Mouse (Mus musculus) CH12.LX (cell line): Measurements from ENCODE around the gene C1qc. TPM values are rescaled to one million over a fixed set of nuclear protein-coding genes. Genes with fewer than 3 reads are reported as not detected.

Experiments used
- DNase-seq: peaks from one replicate; pipeline ENCODE4 v3.0.0-alpha.2; 2013; ENCODE audit errors: extremely low read depth
- H3K27ac ChIP-seq: 2 replicates; pipeline ENCODE4 v1.5.1; 2012; ENCODE audit warnings: low read depth, mild to moderate bottlenecking, control low read depth, moderate library complexity; ENCODE audit not compliant: insufficient read depth
- H3K27me3 ChIP-seq: replicated peaks from 2 replicates; pipeline ENCODE3; 2012; ENCODE audit warnings: inconsistent platforms
- H3K36me3 ChIP-seq, 2 experiments: replicated peaks in 1 of 2; 2 replicates each; pipeline versions ENCODE3 to v1.6.1; 2012; ENCODE audit warnings: inconsistent platforms in 1 of 2, low read length in 1 of 2, mild to moderate bottlenecking in 1 of 2, mixed read lengths in 1 of 2, moderate library complexity in 1 of 2; ENCODE audit not compliant: control insufficient read depth in 1 of 2, insufficient read depth in 1 of 2
- H3K4me1 ChIP-seq, 2 experiments: 2 replicates each; pipeline ENCODE4 v1.6.1; 2012; ENCODE audit warnings: inconsistent platforms in 1 of 2, moderate library complexity in 1 of 2; ENCODE audit not compliant: insufficient read depth in 2 of 2, control insufficient read depth in 1 of 2
- H3K4me2 ChIP-seq: 2 replicates; pipeline ENCODE4 v1.6.1; 2012; ENCODE audit warnings: low read depth, mild to moderate bottlenecking, control low read depth; ENCODE audit not compliant: poor library complexity, insufficient read depth, severe bottlenecking
- H3K4me3 ChIP-seq, 3 experiments: fragments of 150-350 bp in 1 of 3; sonication (generic) in 1 of 3; replicated peaks in 1 of 3; 2 replicates each; pipeline versions ENCODE3 to v1.5.1; 2011 to 2012; ENCODE audit warnings: low read depth in 2 of 3, low read length in 2 of 3, mild to moderate bottlenecking in 2 of 3, moderate library complexity in 2 of 3, control low read depth in 1 of 3, improper control_type of control experiment in 1 of 3, inconsistent platforms in 1 of 3, mixed read lengths in 1 of 3; ENCODE audit not compliant: poor library complexity in 1 of 3
- H3K79me2 ChIP-seq: replicated peaks from 2 replicates; pipeline ENCODE4 v1.6.1; 2012; ENCODE audit warnings: mild to moderate bottlenecking, moderate library complexity; ENCODE audit not compliant: control insufficient read depth, poor library complexity, insufficient read depth, severe bottlenecking; ENCODE audit errors: extremely low read depth
- H3K9ac ChIP-seq: 2 replicates; pipeline ENCODE4 v1.6.1; 2012; ENCODE audit warnings: low read depth, mild to moderate bottlenecking, control low read depth, moderate library complexity; ENCODE audit not compliant: insufficient read depth
- H3K9me3 ChIP-seq: replicated peaks from 2 replicates; pipeline ENCODE3; 2012; ENCODE audit warnings: low read length, inconsistent platforms, mixed read lengths
- CHD1 ChIP-seq: IDR thresholded peaks from 2 replicates; pipeline ENCODE4 v1.6.1; 2012; ENCODE audit warnings: low read depth, low read length, improper control_type of control experiment, inconsistent platforms
- CHD2 ChIP-seq: IDR thresholded peaks from 2 replicates; pipeline ENCODE4 v1.6.1; 2011; ENCODE audit warnings: low read length, improper control_type of control experiment
- CTCF ChIP-seq, 2 experiments: IDR thresholded peaks in 1 of 2; conservative IDR thresholded peaks in 1 of 2; 2 replicates each; pipeline ENCODE4 v1.5.1; 2011 to 2012; ENCODE audit warnings: low read depth in 2 of 2, low read length in 2 of 2, improper control_type of control experiment in 1 of 2, inconsistent platforms in 1 of 2, mild to moderate bottlenecking in 1 of 2, moderate library complexity in 1 of 2
- E2F4 ChIP-seq: IDR thresholded peaks from 2 replicates; pipeline ENCODE4 v1.6.1; 2011; ENCODE audit warnings: low read depth, low read length, improper control_type of control experiment; ENCODE audit not compliant: insufficient replicate concordance
- EP300 ChIP-seq: IDR thresholded peaks from 2 replicates; pipeline ENCODE4 v1.6.1; 2011; ENCODE audit warnings: low read length, improper control_type of control experiment
- ETS1 ChIP-seq: conservative IDR thresholded peaks from 2 replicates; pipeline ENCODE4 v1.6.1; 2012; ENCODE audit warnings: low read depth, mild to moderate bottlenecking, inconsistent platforms, low read length, improper control_type of control experiment, moderate library complexity
- GABPA ChIP-seq: IDR thresholded peaks from 2 replicates; pipeline ENCODE4 v1.6.1; 2012; ENCODE audit warnings: low read depth, low read length, improper control_type of control experiment, inconsistent platforms; ENCODE audit not compliant: insufficient replicate concordance
- JUND ChIP-seq: conservative IDR thresholded peaks from 2 replicates; pipeline ENCODE4 v1.6.1; 2011; ENCODE audit warnings: low read depth, low read length, improper control_type of control experiment
- MAFK ChIP-seq: IDR thresholded peaks from 2 replicates; pipeline ENCODE4 v1.6.1; 2011; ENCODE audit warnings: low read length, improper control_type of control experiment; ENCODE audit not compliant: insufficient replicate concordance
- MAZ ChIP-seq: IDR thresholded peaks from 2 replicates; pipeline ENCODE4 v1.6.1; 2012; ENCODE audit warnings: low read depth, mild to moderate bottlenecking, inconsistent platforms, low read length, improper control_type of control experiment, moderate library complexity
- MEF2A ChIP-seq: IDR thresholded peaks from 2 replicates; pipeline ENCODE4 v1.6.1; 2014; ENCODE audit warnings: low read depth, mild to moderate bottlenecking, inconsistent platforms, low read length, improper control_type of control experiment, borderline replicate concordance
- MXI1 ChIP-seq: IDR thresholded peaks from 2 replicates; pipeline ENCODE4 v1.6.1; 2011; ENCODE audit warnings: mild to moderate bottlenecking, low read depth, low read length, improper control_type of control experiment
- MYC ChIP-seq: IDR thresholded peaks from 2 replicates; pipeline ENCODE4 v1.6.1; 2011; ENCODE audit warnings: low read depth, mild to moderate bottlenecking, improper control_type of control experiment, low read length
- NELFE ChIP-seq: IDR thresholded peaks from 2 replicates; pipeline ENCODE4 v1.6.1; 2011; ENCODE audit warnings: low read depth, low read length, improper control_type of control experiment
- PAX5 ChIP-seq: IDR thresholded peaks from 2 replicates; pipeline ENCODE4 v1.6.1; 2012; ENCODE audit warnings: low read length, inconsistent platforms, mixed read lengths
- POLR2A ChIP-seq: IDR thresholded peaks from 2 replicates; pipeline ENCODE4 v1.6.1; 2011; ENCODE audit warnings: low read depth, mild to moderate bottlenecking, improper control_type of control experiment, low read length
- POLR2AphosphoS2 ChIP-seq: IDR thresholded peaks from 2 replicates; pipeline ENCODE4 v1.6.1; 2011; ENCODE audit warnings: low read depth, low read length, improper control_type of control experiment
- RAD21 ChIP-seq: IDR thresholded peaks from 2 replicates; pipeline ENCODE4 v1.6.1; 2011; ENCODE audit warnings: low read depth, mild to moderate bottlenecking, low read length, improper control_type of control experiment, moderate library complexity
- RCOR1 ChIP-seq: conservative IDR thresholded peaks from 2 replicates; pipeline ENCODE4 v1.6.1; 2012; ENCODE audit warnings: low read depth, mild to moderate bottlenecking, inconsistent platforms, low read length, improper control_type of control experiment
- TBP ChIP-seq: conservative IDR thresholded peaks from 2 replicates; pipeline ENCODE4 v1.6.1; 2011; ENCODE audit warnings: low read depth, low read length, improper control_type of control experiment
- TCF12 ChIP-seq: IDR thresholded peaks from 2 replicates; pipeline ENCODE4 v1.6.1; 2014; ENCODE audit warnings: low read depth, mild to moderate bottlenecking, inconsistent platforms, low read length, improper control_type of control experiment
- USF1 ChIP-seq: IDR thresholded peaks from 2 replicates; pipeline ENCODE4 v1.6.1; 2014; ENCODE audit warnings: low read depth, mild to moderate bottlenecking, inconsistent platforms, low read length, improper control_type of control experiment
- USF2 ChIP-seq: conservative IDR thresholded peaks from 2 replicates; pipeline ENCODE4 v1.6.1; 2011; ENCODE audit warnings: low read depth, low read length, improper control_type of control experiment
- ZC3H11A ChIP-seq: IDR thresholded peaks from 2 replicates; pipeline ENCODE4 v1.6.1; 2012; ENCODE audit warnings: low read depth, mild to moderate bottlenecking, inconsistent platforms, low read length, improper control_type of control experiment
- ZMIZ1 ChIP-seq: IDR thresholded peaks from 2 replicates; pipeline ENCODE4 v1.6.1; 2012; ENCODE audit warnings: low read depth, mild to moderate bottlenecking, inconsistent platforms, low read length, improper control_type of control experiment
- ZNF384 ChIP-seq: IDR thresholded peaks from 2 replicates; pipeline ENCODE4 v1.6.1; 2012; ENCODE audit warnings: low read depth, low read length, improper control_type of control experiment, inconsistent platforms
- dilution Hi-C: fragments of 300-500 bp; cut with MboI; formaldehyde crosslinking; loops from 2 replicates; pipeline ENCODE4 v1.14.3; 2020; ENCODE audit warnings: low sequenced_read_pairs; ENCODE audit not compliant: extremely low pct_unique_long_range_greater_than_20kb, extremely low pct_ligation_motif_present
- in situ Hi-C: fragments of 300-500 bp; cut with MboI; formaldehyde crosslinking; loops from 3 replicates; pipeline ENCODE4 v1.14.3; 2019; ENCODE audit warnings: low sequenced_read_pairs, low pct_ligation_motif_present, low pct_unique_long_range_greater_than_20kb, mixed read lengths
- polyA plus RNA-seq: library from polyadenylated mRNA; unstranded; fragments of >175 nt; gene quantifications from 2 replicates; pipeline ENCODE4 v1.2.1, GENCODE M21; 2012; ENCODE audit warnings: low read depth; ENCODE audit not compliant: insufficient read length
- total RNA-seq, 2 experiments: library from RNA; depleted of rRNA; stranded (reverse); fragments of 300-350 nt in 1 of 2; fragments of >200 nt in 1 of 2; gene quantifications; 2 replicates each; pipeline ENCODE4 v1.2.3; 2012 to 2014

C1qc gene
- total and polyA plus RNA-seq, 3 experiments: not detected

DNA sequence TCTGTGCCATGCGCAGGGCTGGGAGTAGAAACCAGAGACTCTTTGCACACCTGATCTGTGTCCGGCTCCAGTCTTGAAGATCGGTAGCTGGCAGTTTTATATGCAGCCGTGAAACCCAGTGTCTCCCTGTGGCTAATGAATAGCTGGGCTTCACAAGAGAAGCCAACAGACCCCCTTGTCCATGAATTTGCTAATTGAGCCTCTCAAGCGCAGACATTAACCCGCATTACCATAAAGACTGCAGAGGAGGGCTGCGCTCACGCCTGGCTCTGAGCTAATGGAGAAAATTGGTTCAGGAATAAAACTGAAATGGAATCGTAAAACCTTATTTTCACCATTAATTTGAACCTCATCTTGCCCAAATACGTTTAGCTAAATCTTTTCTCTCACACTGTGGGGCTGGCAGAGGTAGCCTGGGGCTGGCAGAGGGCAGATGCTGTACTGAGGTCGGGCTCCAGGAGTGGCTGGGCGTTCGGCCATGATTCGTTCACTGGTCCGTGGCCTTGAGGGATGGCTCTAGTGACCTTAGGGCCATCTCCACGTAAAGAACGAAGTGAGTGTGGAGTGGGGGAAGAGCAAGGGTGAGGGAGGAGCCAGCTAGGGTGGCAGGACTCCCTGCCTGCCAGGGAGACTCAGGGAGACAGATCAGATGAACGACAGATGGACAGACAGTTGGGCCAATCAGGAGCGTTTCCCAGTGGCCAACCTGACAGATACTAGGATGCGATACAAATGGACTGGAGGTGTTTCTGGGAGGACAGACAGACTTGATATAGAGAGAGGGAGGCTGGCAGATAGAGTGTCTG lies 23.7 kb upstream of the C1qc start:
- H3K4me2 ChIP-seq: no peak overlapping the region
- H3K9ac ChIP-seq: no peak overlapping the region
- in situ Hi-C loops (no loop called here), dilution Hi-C loops (no loop called here)
- no peaks in the 10 kb centered on the region for H3K9me3 ChIP-seq
- no peak for TF ChIP-seq JUND
- TF ChIP-seq CHD1: no peak
- TF ChIP-seq MEF2A: no peak
- no peak for TF ChIP-seq ZC3H11A
- no peak for TF ChIP-seq CTCF (conservative IDR thresholded peaks at IDR 0.05 in 1 of 2, IDR thresholded peaks at IDR 0.05 in 1 of 2; ENCODE audit: low read depth in 2 of 2, low read length in 2 of 2)
- no peak for TF ChIP-seq PAX5
- TF ChIP-seq MAFK: no peak
- no peak for TF ChIP-seq CHD2
- no peak for TF ChIP-seq EP300
- TF ChIP-seq ETS1: no peak
- TF ChIP-seq POLR2A: no peak
- no peak for TF ChIP-seq GABPA
- no peak for TF ChIP-seq ZNF384
- no peak for TF ChIP-seq USF2
- TF ChIP-seq USF1: no peak
- TF ChIP-seq POLR2AphosphoS2: no peak
- no peak for TF ChIP-seq E2F4
- TF ChIP-seq RAD21: no peak
- TF ChIP-seq MXI1: no peak
- peaks cover 89% of the 10 kb centered on the region for H3K27me3 ChIP-seq
- H3K4me1 ChIP-seq: 0 out of 4 replicates have a peak, but pooled peaks cover 0 to 2% of the 10 kb centered on the region in 2 experiments
- no peak overlapping the region for H3K27ac ChIP-seq
- H3K36me3 ChIP-seq: no peaks in the 10 kb centered on the region
- H3K4me3 ChIP-seq: no peak overlapping the region
- no peaks in the 10 kb centered on the region for H3K79me2 ChIP-seq
- DNase-seq: no peak

DNA sequence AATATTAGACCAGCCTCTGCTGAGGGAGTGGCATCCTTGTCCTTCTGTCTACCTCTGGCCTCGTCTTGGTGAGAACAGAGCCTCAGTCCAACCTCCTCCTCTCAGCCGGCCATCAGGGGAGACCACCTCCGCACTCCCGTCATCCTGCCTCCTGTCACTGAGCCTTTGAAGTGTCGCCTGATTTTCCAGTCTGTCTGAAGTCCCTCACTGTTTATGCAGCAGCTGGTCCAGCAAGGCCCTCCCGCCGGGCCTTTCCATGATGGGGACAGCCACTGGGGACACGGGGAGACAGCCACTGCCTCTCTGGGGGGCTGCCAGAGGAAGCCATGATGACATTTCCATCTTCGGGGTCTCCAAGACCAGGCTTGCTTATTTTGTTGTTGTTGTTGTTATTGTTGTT lies 20.0 kb upstream of the C1qc start:
- Histone ChIP-seq H3K79me2 (no peaks in the 10 kb centered on the region), H3K9me3 (no peaks in the 10 kb centered on the region), H3K27ac (no peak overlapping the region), H3K36me3 (no peaks in the 10 kb centered on the region), H3K9ac (no peak overlapping the region), H3K27me3 (peaks cover 90% of the 10 kb centered on the region), H3K4me2 (no peak overlapping the region), H3K4me3 (no peak overlapping the region), H3K4me1 (0 out of 4 replicates have a peak, but pooled peaks cover 0 to 2% of the 10 kb centered on the region in 2 experiments)
- dilution Hi-C loops (no loop called here), in situ Hi-C loops (no loop called here)
- TF ChIP-seq POLR2AphosphoS2 (no peak), NELFE (no peak), MEF2A (no peak), RAD21 (no peak), MAZ (no peak), TBP (no peak), ZMIZ1 (no peak), MYC (no peak), TCF12 (no peak), E2F4 (no peak), ETS1 (no peak), RCOR1 (no peak), MAFK (no peak), POLR2A (no peak)
- no peak for DNase-seq
